Mouse (Mus musculus) MEL (cell line): ENCODE measurements around the gene Gstm6. TPM values are rescaled to one million over a fixed set of nuclear protein-coding genes. Genes with fewer than 3 reads are reported as not detected.

Experiments
- DNase-seq: peaks from one replicate; pipeline ENCODE4 v3.0.0; 2011; ENCODE audit warnings: low read depth, low spot score
- H3K27ac ChIP-seq: 2 replicates; pipeline ENCODE4 v1.5.1; 2012; ENCODE audit warnings: low read depth, mild to moderate bottlenecking, control low read depth, low read length, moderate library complexity; ENCODE audit not compliant: control insufficient read depth
- H3K27me3 ChIP-seq, 2 experiments: fragments of 150-350 bp in 1 of 2; sonication (generic) in 1 of 2; 2 replicates each; pipeline ENCODE4 v1.6.1; 2012; ENCODE audit warnings: low read length in 2 of 2, mild to moderate bottlenecking in 2 of 2, improper control_type of control experiment in 1 of 2, moderate library complexity in 1 of 2; ENCODE audit not compliant: insufficient read depth in 2 of 2, control insufficient read depth in 1 of 2
- H3K36me3 ChIP-seq, 2 experiments: 2 replicates each; pipeline ENCODE4 v1.6.1; 2012 to 2014; ENCODE audit warnings: low read length in 2 of 2, improper control_type of control experiment in 1 of 2, inconsistent platforms in 1 of 2, mild to moderate bottlenecking in 1 of 2; ENCODE audit not compliant: insufficient read depth in 2 of 2, control insufficient read depth in 1 of 2
- H3K4me1 ChIP-seq, 2 experiments: fragments of 150-350 bp in 1 of 2; sonication (generic) in 1 of 2; 2 replicates each; pipeline ENCODE4 v1.6.1; 2012; ENCODE audit warnings: low read length in 2 of 2, improper control_type of control experiment in 1 of 2, mild to moderate bottlenecking in 1 of 2; ENCODE audit not compliant: insufficient read depth in 2 of 2, control insufficient read depth in 1 of 2
- H3K4me3 ChIP-seq, 2 experiments: fragments of 150-350 bp in 1 of 2; sonication (generic) in 1 of 2; 2 replicates each; pipeline ENCODE4 v1.5.1; 2012; ENCODE audit warnings: low read depth in 2 of 2, low read length in 2 of 2, mild to moderate bottlenecking in 2 of 2, moderate library complexity in 2 of 2, control low read depth in 1 of 2, improper control_type of control experiment in 1 of 2; ENCODE audit not compliant: control insufficient read depth in 1 of 2, insufficient read depth in 1 of 2
- H3K79me2 ChIP-seq: 2 replicates; pipeline ENCODE4 v1.6.1; 2012; ENCODE audit warnings: mild to moderate bottlenecking, low read length, moderate library complexity; ENCODE audit not compliant: control insufficient read depth, poor library complexity, insufficient read depth
- H3K9ac ChIP-seq: 2 replicates; pipeline ENCODE4 v1.6.1; 2012; ENCODE audit warnings: low read depth, mild to moderate bottlenecking, control low read depth, low read length, moderate library complexity; ENCODE audit not compliant: control insufficient read depth, poor library complexity, severe bottlenecking
- H3K9me3 ChIP-seq: fragments of 150-350 bp; sonication (generic); replicated peaks from 2 replicates; pipeline ENCODE4 v1.6.1; 2012; ENCODE audit warnings: mild to moderate bottlenecking, low read length, improper control_type of control experiment, moderate library complexity; ENCODE audit not compliant: insufficient read depth
- CHD1 ChIP-seq: IDR thresholded peaks from 2 replicates; pipeline ENCODE4 v1.6.1; 2012; ENCODE audit warnings: low read depth, mild to moderate bottlenecking, inconsistent platforms, low read length, improper control_type of control experiment
- CTCF ChIP-seq, 3 experiments: IDR thresholded peaks in 2 of 3; conservative IDR thresholded peaks in 1 of 3; 2 replicates each; pipeline ENCODE4 v1.5.1; 2011 to 2012; ENCODE audit warnings: low read length in 3 of 3, low read depth in 2 of 3, mild to moderate bottlenecking in 2 of 3, improper control_type of control experiment in 1 of 3, inconsistent platforms in 1 of 3, mixed read lengths in 1 of 3, moderate library complexity in 1 of 3; ENCODE audit not compliant: control insufficient read depth in 1 of 3, insufficient read depth in 1 of 3, poor library complexity in 1 of 3, severe bottlenecking in 1 of 3
- E2F4 ChIP-seq: IDR thresholded peaks from 2 replicates; pipeline ENCODE4 v1.6.1; 2011; ENCODE audit warnings: low read depth, low read length, improper control_type of control experiment, borderline replicate concordance
- EP300 ChIP-seq, 2 experiments: IDR thresholded peaks; 2 replicates each; pipeline ENCODE4 v1.6.1; 2011; ENCODE audit warnings: improper control_type of control experiment in 2 of 2, low read length in 2 of 2, low read depth in 1 of 2, mild to moderate bottlenecking in 1 of 2
- ETS1 ChIP-seq: IDR thresholded peaks from 2 replicates; pipeline ENCODE4 v1.6.1; 2012; ENCODE audit warnings: low read depth, mild to moderate bottlenecking, inconsistent platforms, low read length, improper control_type of control experiment, moderate library complexity
- GABPA ChIP-seq: IDR thresholded peaks from 2 replicates; pipeline ENCODE4 v1.6.1; 2012; ENCODE audit warnings: low read depth, mild to moderate bottlenecking, inconsistent platforms, low read length, improper control_type of control experiment, moderate library complexity
- GATA1 ChIP-seq: IDR thresholded peaks from 2 replicates; pipeline ENCODE4 v1.6.1; 2011; ENCODE audit warnings: low read depth, low read length, improper control_type of control experiment
- KAT2A ChIP-seq: conservative IDR thresholded peaks from 2 replicates; pipeline ENCODE4 v1.6.1; 2012; ENCODE audit warnings: low read depth, low read length, improper control_type of control experiment, inconsistent platforms
- MAFK ChIP-seq: IDR thresholded peaks from 2 replicates; pipeline ENCODE4 v1.6.1; 2011; ENCODE audit warnings: low read depth, mild to moderate bottlenecking, low read length, improper control_type of control experiment, borderline replicate concordance
- MEF2A ChIP-seq: IDR thresholded peaks from 2 replicates; pipeline ENCODE4 v1.6.1; 2014; ENCODE audit warnings: low read depth, mild to moderate bottlenecking, inconsistent platforms, low read length, improper control_type of control experiment; ENCODE audit not compliant: poor library complexity, insufficient replicate concordance, severe bottlenecking; ENCODE audit errors: extremely low read depth
- MXI1 ChIP-seq: IDR thresholded peaks from 2 replicates; pipeline ENCODE4 v1.6.1; 2011; ENCODE audit warnings: mild to moderate bottlenecking, low read depth, low read length, improper control_type of control experiment
- NELFE ChIP-seq: IDR thresholded peaks from 2 replicates; pipeline ENCODE4 v1.6.1; 2011; ENCODE audit warnings: low read depth, low read length, improper control_type of control experiment
- RAD21 ChIP-seq: IDR thresholded peaks from 2 replicates; pipeline ENCODE4 v1.6.1; 2011; ENCODE audit warnings: mild to moderate bottlenecking, low read depth, low read length, improper control_type of control experiment
- RCOR1 ChIP-seq: IDR thresholded peaks from 2 replicates; pipeline ENCODE4 v1.6.1; 2012; ENCODE audit warnings: low read depth, mild to moderate bottlenecking, inconsistent platforms, low read length, improper control_type of control experiment
- SIN3A ChIP-seq: IDR thresholded peaks from 2 replicates; pipeline ENCODE4 v1.6.1; 2012; ENCODE audit warnings: low read length, improper control_type of control experiment, inconsistent platforms
- SMC3 ChIP-seq: IDR thresholded peaks from 2 replicates; pipeline ENCODE4 v1.6.1; 2011; ENCODE audit warnings: low read depth, low read length, improper control_type of control experiment
- TAL1 ChIP-seq: IDR thresholded peaks from 2 replicates; pipeline ENCODE4 v1.6.1; 2012; ENCODE audit warnings: mild to moderate bottlenecking, inconsistent platforms, low read length, moderate library complexity, mixed read lengths
- TCF12 ChIP-seq: IDR thresholded peaks from 2 replicates; pipeline ENCODE4 v1.6.1; 2014; ENCODE audit warnings: low read depth, mild to moderate bottlenecking, inconsistent platforms, low read length, improper control_type of control experiment, moderate library complexity
- USF1 ChIP-seq: IDR thresholded peaks from 2 replicates; pipeline ENCODE4 v1.6.1; 2014; ENCODE audit warnings: low read depth, mild to moderate bottlenecking, inconsistent platforms, low read length, improper control_type of control experiment, moderate library complexity
- USF2 ChIP-seq, 2 experiments: IDR thresholded peaks; 2 replicates each; pipeline ENCODE4 v1.6.1; 2011 to 2012; ENCODE audit warnings: improper control_type of control experiment in 2 of 2, low read length in 2 of 2, borderline replicate concordance in 1 of 2, inconsistent platforms in 1 of 2, low read depth in 1 of 2, mild to moderate bottlenecking in 1 of 2; ENCODE audit not compliant: insufficient read depth in 1 of 2
- ZC3H11A ChIP-seq: IDR thresholded peaks from 2 replicates; pipeline ENCODE4 v1.6.1; 2012; ENCODE audit warnings: low read depth, mild to moderate bottlenecking, inconsistent platforms, low read length, improper control_type of control experiment
- ZMIZ1 ChIP-seq: IDR thresholded peaks from 2 replicates; pipeline ENCODE4 v1.6.1; 2012; ENCODE audit warnings: low read depth, mild to moderate bottlenecking, inconsistent platforms, low read length, improper control_type of control experiment, moderate library complexity
- polyA plus RNA-seq, 2 experiments: library from polyadenylated mRNA; stranded (reverse) in 1 of 2; unstranded in 1 of 2; fragments of >175 nt in 1 of 2; fragments of >200 nt in 1 of 2; gene quantifications; 2 replicates each; pipeline versions ENCODE4 v1.2.1 to v1.2.4; 2012; ENCODE audit warnings: low replicate concordance in 2 of 2, low read depth in 1 of 2; ENCODE audit not compliant: insufficient read length in 2 of 2, insufficient read depth in 1 of 2, missing spikeins in 1 of 2
- total RNA-seq: library from RNA; depleted of rRNA; stranded (reverse); fragments of 300-350 nt; gene quantifications from 2 replicates; pipeline ENCODE4 v1.2.3, GENCODE M21; 2012

Gstm6 gene
- total and polyA plus RNA-seq, 3 experiments: 0.13 TPM; not detected in 2

DNA sequence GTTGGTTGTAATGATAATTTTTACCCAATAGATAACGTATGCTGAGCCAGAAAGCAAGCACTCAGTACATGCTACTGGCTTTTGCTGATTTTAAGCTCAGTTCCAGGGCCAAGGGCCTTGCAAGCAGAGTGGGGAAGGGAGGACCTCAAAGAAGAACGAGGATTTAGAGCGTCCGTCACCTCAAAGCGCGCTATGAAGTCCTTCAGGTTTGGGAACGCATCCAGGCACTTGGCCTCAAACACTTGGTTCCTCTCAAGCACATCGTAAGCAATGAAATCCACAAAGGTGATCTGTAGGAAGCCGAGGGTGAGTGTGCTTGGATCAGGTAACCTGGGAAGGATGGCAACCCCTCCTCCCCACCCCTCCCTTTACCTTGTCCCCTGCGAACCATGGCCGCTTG is 14.9 kb downstream of the Gstm6 start:
- Histone ChIP-seq H3K27ac (no peak overlapping the region), H3K27me3 (peaks cover 5 to 6% of the 10 kb centered on the region in 2 experiments), H3K4me1 (peaks cover 2 to 12% of the 10 kb centered on the region in 2 experiments; a peak in 2 of 4 replicates), H3K9me3 (no peaks in the 10 kb centered on the region), H3K79me2 (no peaks in the 10 kb centered on the region), H3K36me3 (peaks cover 0 to 4% of the 10 kb centered on the region in 2 experiments; a peak in 2 of 4 replicates), H3K9ac (no peak overlapping the region), H3K4me3 (no peak overlapping the region)
- no peak for TF ChIP-seq TCF12
- no peak for TF ChIP-seq GATA1
- TF ChIP-seq RAD21: no peak
- no peak for TF ChIP-seq KAT2A
- no peak for TF ChIP-seq RCOR1
- TF ChIP-seq E2F4: no peak
- no peak for TF ChIP-seq USF1
- no peak for TF ChIP-seq CTCF (IDR thresholded peaks at IDR 0.05 in 2 of 3, conservative IDR thresholded peaks at IDR 0.05 in 1 of 3; ENCODE audit: control insufficient read depth in 1 of 3, insufficient read depth in 1 of 3, low read depth in 2 of 3, low read length in 3 of 3, poor library complexity in 1 of 3, severe bottlenecking in 1 of 3)
- TF ChIP-seq CHD1: no peak
- no peak for TF ChIP-seq ZC3H11A
- TF ChIP-seq SIN3A: no peak
- no peak for TF ChIP-seq NELFE
- no peak for TF ChIP-seq ZMIZ1
- no peak for TF ChIP-seq ETS1
- TF ChIP-seq USF2 (IDR thresholded peaks at IDR 0.05; ENCODE audit: borderline replicate concordance in 1 of 2, insufficient read depth in 1 of 2, low read depth in 1 of 2, low read length in 2 of 2): no peak
- TF ChIP-seq MXI1: no peak
- TF ChIP-seq SMC3: no peak
- no peak for TF ChIP-seq TAL1
- no peak for DNase-seq

DNA sequence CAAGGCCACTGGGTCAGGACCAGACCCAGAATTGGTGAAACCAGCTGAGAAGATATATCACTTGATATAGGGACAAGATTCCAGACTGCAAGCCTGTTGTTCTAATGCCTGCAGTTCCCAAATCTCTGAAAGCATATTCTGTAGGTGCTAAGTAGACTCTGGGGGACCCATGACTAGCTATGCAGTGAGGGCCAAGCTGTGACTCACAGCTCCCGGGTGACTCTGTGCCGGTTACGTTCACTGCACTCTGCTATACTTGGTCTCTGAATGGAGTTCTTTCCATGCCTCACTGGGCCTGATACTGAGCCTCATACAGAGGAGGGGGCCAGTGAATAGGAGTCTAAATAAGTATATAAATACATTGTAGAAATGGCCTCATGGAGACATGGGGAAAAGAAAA is 15.7 kb downstream of the Gstm6 start:
- DNase-seq: no peak
- no peaks in the 10 kb centered on the region for H3K9me3 ChIP-seq
- TF ChIP-seq EP300 (IDR thresholded peaks at IDR 0.05; ENCODE audit: low read depth in 1 of 2, low read length in 2 of 2) (no peak), USF1 (no peak), TAL1 (no peak), GABPA (no peak), MEF2A (no peak), MXI1 (no peak), CTCF (IDR thresholded peaks at IDR 0.05 in 2 of 3, conservative IDR thresholded peaks at IDR 0.05 in 1 of 3; ENCODE audit: control insufficient read depth in 1 of 3, insufficient read depth in 1 of 3, low read depth in 2 of 3, low read length in 3 of 3, poor library complexity in 1 of 3, severe bottlenecking in 1 of 3) (no peak), KAT2A (no peak), MAFK (no peak)
- H3K27me3 ChIP-seq: peaks cover 5 to 6% of the 10 kb centered on the region in 2 experiments
- H3K79me2 ChIP-seq: no peaks in the 10 kb centered on the region
- no peak overlapping the region for H3K27ac ChIP-seq
- peaks cover 0 to 4% of the 10 kb centered on the region in 2 experiments; a peak in 2 of 4 replicates for H3K36me3 ChIP-seq
- H3K4me1 ChIP-seq: peaks cover 2 to 12% of the 10 kb centered on the region in 2 experiments; a peak in 2 of 4 replicates
- no peak overlapping the region for H3K4me3 ChIP-seq
- H3K9ac ChIP-seq: no peak overlapping the region
